Mouse (Mus musculus) skeletal muscle tissue, postnatal 0 days (tissue): ENCODE results near the gene Gm44502. TPM values are rescaled to one million over a fixed set of nuclear protein-coding genes. Genes with fewer than 3 reads are reported as not detected.

Experiments used
- polyA plus RNA-seq: library from polyadenylated mRNA; unstranded; fragments of >200 nt; fragmentation: Nextera tagmentation; extraction: Ambion mirVana; gene quantifications from 2 replicates; pipeline ENCODE4 v1.2.1, GENCODE M21; 2015

Gm44502 gene
- polyA plus RNA-seq = 0.17 and 0.41 TPM in 2 replicates

GRCm38 (mm10) chr15:89429352-89430221, at the start of gene Gm44502, which contains the start of the genes C730034F03Rik and Chkb:
Gene Gm44502 (minus strand): TSS chr15:89429696.
Gene C730034F03Rik (plus strand): TSS chr15:89429589.
Gene Chkb (minus strand): TSS chr15:89429908.

GRCm38 (mm10) chr15:89477091-89477491, 47.6 kb upstream of the Gm44502 start, which contains the start of gene Arsa:
Gene Arsa (minus strand): TSS chr15:89477425.

GRCm38 (mm10) chr15:89453865-89454478, 24.5 kb upstream of the Gm44502 start, which contains the start of gene Mapk8ip2:
Gene Mapk8ip2 (plus strand): TSS chr15:89453913.

GRCm38 (mm10) chr15:89425711-89426121, 3.8 kb downstream of the Gm44502 start, which contains the start of gene Cpt1b:
Gene Cpt1b (minus strand): TSS chr15:89425863.

GRCm38 (mm10) chr15:89410118-89410517, 19.4 kb downstream of the Gm44502 start, which contains the start of gene Syce3:
Gene Syce3 (minus strand): TSS chr15:89410503.

GRCm38 (mm10) chr15:89384617-89385016, 44.9 kb downstream of the Gm44502 start, which contains the start of gene Klhdc7b:
Gene Klhdc7b (plus strand): TSS chr15:89384917.

GRCm38 (mm10) chr15:89378831-89379401, 50.6 kb downstream of the Gm44502 start, which contains the start of gene Odf3b:
Gene Odf3b (minus strand): TSS chr15:89379282.

GRCm38 (mm10) chr15:89376957-89377356, 52.5 kb downstream of the Gm44502 start, which contains the start of gene Tymp:
Gene Tymp (minus strand): TSS chr15:89377039.

GRCm38 (mm10) chr15:89373762-89374248, 55.7 kb downstream of the Gm44502 start, which contains the start of gene Sco2:
Gene Sco2 (minus strand): TSS chr15:89373846.

Other genes with a start within 250 kb of the Gm44502 start
- gene Plxnb2, start 248.9 kb downstream of the Gm44502 start, polyA plus RNA-seq = 42.0 and 42.7 TPM in 2 replicates
- gene Dennd6b, start 233.2 kb downstream of the Gm44502 start, polyA plus RNA-seq = 14.0 and 17.0 TPM in 2 replicates
- 27.4 and 27.8 TPM in 2 replicates for gene Ppp6r2, start 218.1 kb downstream of the Gm44502 start, polyA plus RNA-seq
- gene Sbf1, start 114.4 kb downstream of the Gm44502 start, polyA plus RNA-seq = 23.1 and 26.3 TPM in 2 replicates
- gene Adm2, start 107.0 kb downstream of the Gm44502 start, polyA plus RNA-seq = not detected in 2 replicates
- gene Miox, start 95.3 kb downstream of the Gm44502 start, polyA plus RNA-seq = not detected in 2 replicates
- gene Lmf2, start 74.0 kb downstream of the Gm44502 start, polyA plus RNA-seq = 27.3 and 34.7 TPM in 2 replicates
- 58.0 and 70.8 TPM in 2 replicates for gene Ncaph2, start 74.0 kb downstream of the Gm44502 start, polyA plus RNA-seq
- 6.5 and 7.5 TPM in 2 replicates for gene Sco2, start 55.9 kb downstream of the Gm44502 start, polyA plus RNA-seq
- 0.96 and 1.4 TPM in 2 replicates for gene Tymp, start 52.7 kb downstream of the Gm44502 start, polyA plus RNA-seq
- gene Odf3b, start 50.4 kb downstream of the Gm44502 start, polyA plus RNA-seq = 0.61 and 1.2 TPM in 2 replicates
- gene Klhdc7b, start 44.8 kb downstream of the Gm44502 start, polyA plus RNA-seq = not detected in 2 replicates
- gene Syce3, start 19.2 kb downstream of the Gm44502 start, polyA plus RNA-seq = not detected in 2 replicates
- 150 and 169 TPM in 2 replicates for gene Cpt1b, start 3.8 kb downstream of the Gm44502 start, polyA plus RNA-seq
- gene C730034F03Rik, start 107 bp downstream of the Gm44502 start, polyA plus RNA-seq = 1.7 and 2.0 TPM in 2 replicates
- gene Chkb, start 212 bp upstream of the Gm44502 start, polyA plus RNA-seq = 71.2 and 83.3 TPM in 2 replicates
- 0.14 and 0.15 TPM in 2 replicates for gene Mapk8ip2, start 24.2 kb upstream of the Gm44502 start, polyA plus RNA-seq
- gene Arsa, start 47.7 kb upstream of the Gm44502 start, polyA plus RNA-seq = 12.0 and 13.8 TPM in 2 replicates
- 0.40 and 0.82 TPM in 2 replicates for gene Shank3, start 69.9 kb upstream of the Gm44502 start, polyA plus RNA-seq
- gene Acr, start 138.6 kb upstream of the Gm44502 start, polyA plus RNA-seq = 0.14 TPM in 1 of 2 replicates, not detected in the other
- gene Rabl2, start 162.2 kb upstream of the Gm44502 start, polyA plus RNA-seq = 10.2 and 10.9 TPM in 2 replicates